Mouse (Mus musculus) forebrain, postnatal 0 days (tissue): ENCODE results near the gene Fgd1. TPM values are rescaled to one million over a fixed set of nuclear protein-coding genes. Genes with fewer than 3 reads are reported as not detected.

ENCODE experiments used
- ATAC-seq: fragments of 200-750 bp; cut with Nextera tagmentation; 2 replicates; pipeline ENCODE4 v1.8.0; 2017; ENCODE audit warnings: mild to moderate bottlenecking, moderate library complexity
- DNase-seq: peaks from one replicate; pipeline ENCODE4 v3.0.0-alpha.2; 2015
- H3K27ac ChIP-seq: fragments of 300-500 bp; sonication (generic); 2 replicates; pipeline ENCODE4 v1.5.1; 2014; ENCODE audit warnings: low read depth, mild to moderate bottlenecking, antibody characterized with exemption, low read length, moderate library complexity, mixed read lengths
- H3K27me3 ChIP-seq: fragments of 300-500 bp; sonication (generic); 2 replicates; pipeline ENCODE4 v1.6.1; 2014; ENCODE audit warnings: mild to moderate bottlenecking, low read length, mixed read lengths; ENCODE audit not compliant: insufficient read depth
- H3K36me3 ChIP-seq: fragments of 300-500 bp; sonication (generic); 2 replicates; pipeline ENCODE4 v1.6.1; 2014; ENCODE audit warnings: mild to moderate bottlenecking, moderate library complexity; ENCODE audit not compliant: insufficient read depth
- H3K4me1 ChIP-seq: fragments of 300-500 bp; sonication (generic); 2 replicates; pipeline ENCODE4 v1.6.1; 2014; ENCODE audit warnings: antibody characterized with exemption; ENCODE audit not compliant: insufficient read depth
- H3K4me2 ChIP-seq: fragments of 300-500 bp; sonication (generic); 2 replicates; pipeline ENCODE4 v1.6.1; 2014; ENCODE audit warnings: low read depth, mild to moderate bottlenecking, moderate library complexity
- H3K4me3 ChIP-seq: fragments of 300-500 bp; sonication (generic); 2 replicates; pipeline ENCODE4 v1.5.1; 2014; ENCODE audit warnings: low read depth, low read length, mixed read lengths
- H3K9ac ChIP-seq: fragments of 300-500 bp; sonication (generic); 2 replicates; pipeline ENCODE4 v1.6.1; 2014; ENCODE audit warnings: mild to moderate bottlenecking
- H3K9me3 ChIP-seq: fragments of 300-500 bp; sonication (generic); 2 replicates; pipeline ENCODE4 v1.6.1; 2016; ENCODE audit warnings: low read length
- CTCF ChIP-seq: sonication (generic); IDR thresholded peaks from 2 replicates; pipeline ENCODE4 v1.5.1; 2016; ENCODE audit warnings: antibody characterized with exemption, control low read depth, low read depth
- WGBS: fragments of 180-500 bp; shearing (Covaris S2); extraction: QIAGEN DNeasy Blood & Tissue Kit; methylation state at CpG from one replicate; pipeline ENCODE4 v1.1.7; 2014; 5-methylcytosine and 5-hydroxymethylcytosine counted together
- polyA plus RNA-seq: library from polyadenylated mRNA; unstranded; fragments of >200 nt; fragmentation: Nextera tagmentation; extraction: Ambion mirVana; gene quantifications from 2 replicates; pipeline ENCODE4 v1.2.1, GENCODE M21; 2015
- total RNA-seq: library from RNA; depleted of rRNA; stranded (reverse); fragments of >200 nt; gene quantifications from 2 replicates; pipeline ENCODE4 v1.2.3, GENCODE M21; 2014

The Fgd1 gene
- total and polyA plus RNA-seq, 2 experiments from 2014 or later = 14.6 to 42.1 TPM

DNA sequence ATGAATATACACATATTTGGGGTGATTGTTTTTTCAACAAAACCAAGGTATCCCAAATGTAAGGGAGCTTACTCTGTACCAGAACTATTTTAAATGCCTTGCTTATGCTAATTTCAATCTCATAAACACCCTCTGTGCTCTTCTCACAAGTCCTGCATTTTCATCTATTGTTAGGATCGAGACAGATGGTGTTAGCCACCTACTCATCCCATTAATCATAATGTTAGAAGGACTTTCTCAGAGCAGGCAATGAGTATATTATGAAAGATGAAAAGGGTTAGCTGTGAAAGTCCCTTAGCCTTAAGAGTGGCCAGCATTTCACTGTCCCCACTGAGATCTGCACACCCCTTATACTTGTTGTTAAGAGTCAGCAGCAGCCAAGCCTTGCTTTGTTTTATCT lies 41.5 kb downstream of the Fgd1 start:
- no peak overlapping the region for H3K9ac ChIP-seq
- ATAC-seq (no peak), DNase-seq (no peak)
- no peak for TF ChIP-seq CTCF
- WGBS = 69% methylated on average over 1 of the region's 1 CpGs
- no peaks in the 10 kb centered on the region for H3K4me1 ChIP-seq
- no peaks in the 10 kb centered on the region for H3K9me3 ChIP-seq
- no peak overlapping the region for H3K27ac ChIP-seq
- H3K36me3 ChIP-seq = peaks cover 31% of the 10 kb centered on the region
- H3K27me3 ChIP-seq = no peaks in the 10 kb centered on the region
- no peak overlapping the region for H3K4me3 ChIP-seq
- H3K4me2 ChIP-seq = no peak overlapping the region

DNA sequence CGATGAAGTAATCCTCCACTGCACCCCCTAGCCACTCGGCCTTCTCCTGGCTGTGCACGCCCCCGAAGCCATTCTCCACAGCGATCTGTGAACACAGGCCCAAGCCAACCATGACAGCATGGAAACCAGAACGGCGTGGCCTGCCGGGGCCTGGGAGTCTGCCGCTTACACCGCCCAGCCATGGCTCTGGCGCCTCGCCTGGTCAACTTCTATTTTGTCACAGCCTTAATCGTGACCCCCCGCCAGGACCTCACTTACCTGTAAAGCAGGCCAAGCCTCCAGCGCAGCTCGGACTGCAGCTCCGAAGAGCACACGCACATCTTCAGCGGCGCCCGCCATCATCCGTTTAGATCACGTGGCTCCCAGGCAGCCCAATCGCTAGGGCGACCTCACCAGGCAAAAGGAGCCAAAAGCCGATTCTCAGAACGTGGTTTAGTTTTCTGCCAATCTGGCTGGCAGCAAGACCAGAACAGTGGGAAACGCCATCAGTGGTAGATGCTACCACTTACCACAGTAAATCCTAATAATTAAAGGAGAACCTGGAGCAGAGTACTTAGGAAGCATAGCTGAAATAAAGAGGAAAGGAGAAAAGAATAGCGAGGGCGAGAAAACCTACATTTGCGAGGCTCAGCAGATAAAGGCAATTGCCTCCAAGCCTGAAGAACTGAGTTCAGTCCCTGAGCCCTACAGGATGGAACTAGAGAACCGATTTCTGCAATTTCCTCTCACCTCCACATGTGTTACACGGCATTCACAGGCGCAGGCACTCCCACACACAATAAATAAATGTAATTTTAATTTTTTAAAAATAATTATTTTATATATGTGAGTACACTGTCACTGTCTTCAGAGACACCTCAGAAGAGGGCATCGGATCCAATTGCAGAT lies 50.5 kb downstream of the Fgd1 start, which contains the start of gene Tsr2:
Gene Tsr2 (minus strand): TSS at position 373 of the 888 bp plus-strand sequence.
- WGBS = 28% methylated on average over 35 of the region's 35 CpGs

DNA sequence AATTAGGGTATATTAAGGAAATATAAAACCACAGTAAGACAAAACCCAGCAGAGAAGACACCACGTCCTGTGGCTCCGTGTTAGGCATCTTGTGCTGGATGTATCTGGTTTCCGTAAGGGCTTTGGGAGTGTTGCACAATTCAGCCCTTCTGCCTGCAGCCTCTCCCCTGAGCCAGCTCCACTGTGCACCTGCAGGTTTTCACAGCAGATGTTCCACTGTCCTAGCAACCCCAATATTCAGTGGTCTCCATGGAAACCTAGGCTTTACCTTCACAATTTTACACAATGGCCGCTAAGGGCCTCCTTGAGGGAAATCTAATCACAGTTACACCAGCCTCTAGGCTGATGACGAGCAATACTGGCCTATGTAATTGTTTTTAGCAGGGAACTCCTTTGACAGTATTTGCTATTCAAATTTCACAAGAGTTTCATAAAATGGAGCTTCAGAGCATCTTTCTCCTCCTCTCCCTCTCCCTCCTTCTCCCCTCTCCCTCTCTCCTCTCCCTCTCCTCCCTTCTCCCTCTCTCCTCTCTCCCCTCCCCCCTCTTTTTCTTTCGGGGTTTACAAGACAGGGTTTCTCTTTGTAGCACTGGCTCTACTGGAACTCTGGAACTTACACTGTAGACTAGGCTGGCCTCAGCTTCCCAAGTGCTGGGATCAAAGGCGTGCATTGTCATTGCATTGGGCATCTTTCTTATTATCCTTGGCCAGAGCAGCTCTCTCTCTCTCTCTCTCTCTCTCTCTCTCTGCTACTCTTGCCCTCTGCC lies 61.5 kb downstream of the Fgd1 start:
- ATAC-seq (peak; percentile 82), DNase-seq (peak; percentile 22)
- no peak overlapping the region for H3K9ac ChIP-seq
- no peak for TF ChIP-seq CTCF
- no peaks in the 10 kb centered on the region for H3K9me3 ChIP-seq
- 44% methylated on average over 7 of the region's 7 CpGs for WGBS
- no peaks in the 10 kb centered on the region for H3K4me1 ChIP-seq
- H3K27me3 ChIP-seq = no peaks in the 10 kb centered on the region
- H3K27ac ChIP-seq = no peak overlapping the region; the same call in 1 of the 2 replicates
- H3K36me3 ChIP-seq = no peaks in the 10 kb centered on the region
- H3K4me2 ChIP-seq = no peak overlapping the region
- H3K4me3 ChIP-seq = no peak overlapping the region

More for the DNA sequence above, 50.5 kb downstream of the Fgd1 start, which contains the start of gene Tsr2:
- H3K27me3 ChIP-seq = no peaks in the 10 kb centered on the region
- H3K4me2 ChIP-seq = peak within 1 kb of the TSS; percentile 44
- no peaks in the 10 kb centered on the region for H3K36me3 ChIP-seq
- no peaks in the 10 kb centered on the region for H3K9me3 ChIP-seq
- 0 out of 2 replicates have a peak within 1 kb of the TSS, but pooled peaks have one; percentile 64 for H3K27ac ChIP-seq
- H3K4me1 ChIP-seq = no peaks in the 10 kb centered on the region
- DNase-seq (peak; percentile 90), ATAC-seq (peak; percentile 97)
- peak; percentile 51; the same call in 1 of the 2 replicates for TF ChIP-seq CTCF
- peak within 1 kb of the TSS; percentile 57 for H3K4me3 ChIP-seq
- H3K9ac ChIP-seq = peak within 1 kb of the TSS; percentile 64

DNA sequence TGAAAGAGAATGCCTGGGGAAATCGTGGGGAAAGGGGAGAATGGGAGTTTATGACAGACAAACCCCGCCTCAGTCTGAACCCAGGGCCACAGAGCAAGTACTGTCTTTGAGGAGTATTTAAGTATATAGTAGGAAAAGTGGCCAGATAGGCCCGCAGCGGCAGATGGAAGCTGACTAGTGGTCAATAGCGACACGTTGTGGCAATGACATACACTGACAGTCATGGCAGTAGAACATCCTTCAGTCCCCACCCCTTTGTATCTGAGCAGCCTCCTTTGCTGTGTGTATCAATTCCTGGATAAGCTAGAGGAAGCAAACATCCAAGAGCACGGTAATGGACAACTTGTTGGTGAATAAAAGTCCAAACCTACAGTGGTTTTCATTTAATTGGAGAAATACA lies 70.8 kb downstream of the Fgd1 start:
- peak; percentile 45 for ATAC-seq
- DNase-seq = peak; percentile 41
- peak; percentile 59 for TF ChIP-seq CTCF
- no peak overlapping the region for H3K4me2 ChIP-seq
- no peak overlapping the region for H3K4me3 ChIP-seq
- H3K27ac ChIP-seq = no peak overlapping the region
- H3K4me1 ChIP-seq = no peaks in the 10 kb centered on the region
- no peak overlapping the region for H3K9ac ChIP-seq
- no peaks in the 10 kb centered on the region for H3K27me3 ChIP-seq
- no peaks in the 10 kb centered on the region for H3K36me3 ChIP-seq
- WGBS = 11% methylated on average over 7 of the region's 7 CpGs
- no peaks in the 10 kb centered on the region for H3K9me3 ChIP-seq

DNA sequence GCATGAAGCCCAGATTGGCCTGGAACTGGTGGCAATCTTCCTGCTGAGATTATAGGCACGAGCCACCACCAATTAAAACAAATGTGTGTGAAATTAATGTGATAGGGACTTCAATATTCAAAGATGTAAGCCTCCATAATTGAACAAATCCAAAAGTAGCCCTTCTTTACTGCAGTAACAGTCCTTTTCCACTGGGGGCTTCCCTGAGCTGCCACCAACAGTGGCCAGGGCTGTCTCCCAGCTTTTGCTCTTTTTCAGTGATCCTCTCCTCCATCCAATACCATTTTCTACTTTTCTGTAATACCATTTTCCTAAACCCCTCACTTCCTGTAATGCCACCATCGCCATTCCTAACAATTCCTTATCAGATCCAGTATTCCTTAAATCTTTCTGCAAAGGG lies 71.5 kb downstream of the Fgd1 start:
- no peak overlapping the region for H3K4me2 ChIP-seq
- ATAC-seq = 0 out of 2 replicates have a peak, but pooled peaks have one; percentile 36
- no peak for DNase-seq
- no peaks in the 10 kb centered on the region for H3K36me3 ChIP-seq
- H3K4me1 ChIP-seq = no peaks in the 10 kb centered on the region
- H3K27ac ChIP-seq = no peak overlapping the region
- no peaks in the 10 kb centered on the region for H3K27me3 ChIP-seq
- 12% methylated on average over 2 of the region's 2 CpGs for WGBS
- peak; percentile 57 for TF ChIP-seq CTCF
- H3K4me3 ChIP-seq = no peak overlapping the region
- H3K9ac ChIP-seq = no peak overlapping the region
- H3K9me3 ChIP-seq = no peaks in the 10 kb centered on the region

DNA sequence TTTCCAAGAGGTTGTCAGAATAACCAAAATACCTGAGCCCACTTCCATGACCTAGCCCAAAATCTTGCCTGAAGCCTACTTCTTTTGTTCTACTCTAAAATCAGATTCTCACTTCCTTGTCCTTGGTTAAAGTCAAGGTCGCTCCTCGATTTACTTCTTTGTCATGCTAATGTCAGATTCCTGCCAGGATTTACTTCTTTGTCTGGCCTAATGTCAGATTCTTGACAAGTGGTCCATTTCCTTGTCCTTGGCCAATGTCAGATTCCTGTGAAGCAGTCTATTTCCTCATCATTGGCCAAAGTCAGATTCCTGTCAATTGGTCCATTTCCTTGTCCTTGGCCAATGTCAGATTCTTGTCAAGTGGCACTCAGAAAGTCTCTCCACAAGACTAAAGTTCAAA lies 78.0 kb downstream of the Fgd1 start:
- no peaks in the 10 kb centered on the region for H3K9me3 ChIP-seq
- no peak overlapping the region for H3K4me2 ChIP-seq
- WGBS = 57% methylated on average over 2 of the region's 2 CpGs
- DNase-seq (no peak), ATAC-seq (no peak)
- no peak overlapping the region for H3K27ac ChIP-seq
- H3K27me3 ChIP-seq = no peaks in the 10 kb centered on the region
- H3K4me3 ChIP-seq = no peak overlapping the region
- no peak overlapping the region for H3K9ac ChIP-seq
- TF ChIP-seq CTCF = no peak
- H3K4me1 ChIP-seq = no peaks in the 10 kb centered on the region
- H3K36me3 ChIP-seq = no peaks in the 10 kb centered on the region

DNA sequence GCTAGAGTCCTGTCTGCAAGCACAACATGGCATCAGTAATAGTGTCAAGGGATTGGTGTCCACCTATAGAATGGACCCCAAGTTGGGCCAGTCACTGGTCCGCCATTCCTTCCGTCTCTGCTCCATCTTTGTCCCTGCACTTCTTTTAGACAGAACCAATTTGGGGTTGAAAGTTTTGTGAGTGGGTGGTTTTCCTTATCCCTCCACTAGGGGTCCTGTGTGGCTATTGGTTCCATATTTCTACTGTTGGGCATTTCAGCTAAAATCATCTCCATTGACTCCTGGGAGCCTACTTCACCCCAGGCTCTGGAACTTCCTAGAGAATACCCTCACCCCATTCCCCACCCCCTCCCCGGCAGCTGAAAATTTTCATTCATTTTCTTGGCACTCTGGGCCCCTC lies 84.5 kb downstream of the Fgd1 start:
- Histone ChIP-seq H3K4me1 (no peaks in the 10 kb centered on the region), H3K9me3 (no peaks in the 10 kb centered on the region), H3K36me3 (no peaks in the 10 kb centered on the region), H3K27me3 (no peaks in the 10 kb centered on the region), H3K4me3 (no peak overlapping the region), H3K4me2 (no peak overlapping the region), H3K9ac (no peak overlapping the region), H3K27ac (no peak overlapping the region)
- 0 out of 2 replicates have a peak, but pooled peaks have one; percentile 14 for TF ChIP-seq CTCF
- ATAC-seq (no peak), DNase-seq (no peak)
- WGBS = 85% methylated on average over 3 of the region's 3 CpGs
